Mouse (Mus musculus): ENCODE results near the gene BC055324. TPM values are rescaled to one million over a fixed set of nuclear protein-coding genes. Genes with fewer than 3 reads are reported as not detected.
A peak's percentile ranks its signal among the peaks of the same experiment; 100 is the strongest.
"Not testable (repeated sequence)": the region's sequence is repeated elsewhere in the genome, so short reads cannot be mapped to it uniquely, and the experiment has no call there.

Gene BC055324
- 8.2 and 13.0 TPM in 2 replicates for polyA plus RNA-seq (2012; rRNA removed)

DNA sequence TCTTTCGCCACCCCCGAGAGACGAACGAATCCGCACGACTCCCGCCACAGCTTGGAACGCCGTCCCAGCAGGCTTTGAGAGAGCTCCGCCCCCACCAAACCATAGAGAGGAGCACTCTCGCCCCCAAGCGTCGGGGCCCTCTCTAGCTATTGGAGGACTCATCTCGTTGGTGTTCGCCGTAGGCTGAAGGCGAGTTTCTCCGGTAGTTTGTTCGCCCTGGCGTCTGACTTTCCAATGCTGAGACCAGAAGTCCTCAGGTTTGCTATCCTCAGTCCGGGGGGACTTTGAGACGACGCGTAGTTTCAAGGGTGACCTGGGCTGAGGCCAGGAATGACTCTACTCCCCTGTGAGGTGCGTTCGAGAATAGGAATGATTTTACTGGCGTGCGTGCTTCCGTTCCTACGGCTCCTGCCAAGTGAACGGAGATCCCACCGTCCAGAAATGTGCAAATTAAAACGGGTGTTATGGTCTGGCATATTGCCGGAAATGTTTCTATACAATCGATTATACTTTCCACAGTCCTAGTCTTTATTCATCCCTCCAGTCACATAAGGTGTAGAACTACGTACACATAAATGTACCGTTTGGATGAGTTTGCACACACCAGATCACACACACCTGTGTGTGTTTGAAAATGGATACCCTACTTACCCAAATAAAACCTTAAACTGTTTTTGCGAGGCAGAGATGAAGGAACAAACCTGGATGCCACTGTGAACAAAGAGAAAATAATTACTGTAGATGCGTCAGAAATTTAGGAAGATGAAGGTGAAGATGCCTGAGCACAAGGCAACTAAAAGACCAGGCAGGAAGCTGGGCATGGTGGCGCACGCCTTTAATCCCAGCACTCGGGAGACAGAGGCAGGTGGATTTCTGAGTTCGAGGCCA is at the start of gene BC055324, which contains the start of gene Mettl18:
Gene BC055324 (minus strand): TSS at position 76 of the 888 bp plus-strand sequence.
Gene Mettl18 (plus strand): TSS at position 169 of the 888 bp plus-strand sequence.
- peak; percentile 98 for DNase-seq (ENCODE audit: low read depth)
- no peak for TF ChIP-seq CTCF (IDR thresholded peaks at IDR 0.05; ENCODE audit: borderline replicate concordance, extremely low read depth, insufficient read depth, insufficient read length)
- TF ChIP-seq POLR2A (IDR thresholded peaks at IDR 0.05; ENCODE audit: borderline replicate concordance, extremely low read depth, insufficient read depth, insufficient read length, poor library complexity, severe bottlenecking), result peak; percentile 33; the same call in 1 of the 2 replicates

DNA sequence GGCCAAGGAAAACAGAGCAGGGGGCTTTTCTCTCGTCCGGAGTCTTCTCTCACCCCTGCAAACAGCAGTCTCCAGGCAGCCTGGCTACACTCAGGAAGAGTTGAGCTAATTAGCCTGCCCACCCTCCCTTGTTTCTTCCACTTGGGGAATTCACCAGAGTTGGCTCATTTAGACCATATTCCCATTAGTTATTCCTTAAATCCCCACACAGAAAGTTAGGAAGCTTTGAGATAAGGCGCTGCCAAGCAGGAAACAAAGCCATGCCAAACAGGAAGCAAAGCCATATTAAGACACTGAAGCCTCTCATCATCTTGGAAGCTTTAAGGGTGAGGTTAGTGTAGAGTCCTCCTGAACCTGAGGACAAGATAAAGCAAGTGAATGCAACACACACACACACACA is 49.0 kb upstream of the BC055324 start:
- peak; percentile 23 for DNase-seq (ENCODE audit: low read depth)
- TF ChIP-seq CTCF (IDR thresholded peaks at IDR 0.05; ENCODE audit: borderline replicate concordance, extremely low read depth, insufficient read depth, insufficient read length) (no peak), POLR2A (IDR thresholded peaks at IDR 0.05; ENCODE audit: borderline replicate concordance, extremely low read depth, insufficient read depth, insufficient read length, poor library complexity, severe bottlenecking) (no peak)

DNA sequence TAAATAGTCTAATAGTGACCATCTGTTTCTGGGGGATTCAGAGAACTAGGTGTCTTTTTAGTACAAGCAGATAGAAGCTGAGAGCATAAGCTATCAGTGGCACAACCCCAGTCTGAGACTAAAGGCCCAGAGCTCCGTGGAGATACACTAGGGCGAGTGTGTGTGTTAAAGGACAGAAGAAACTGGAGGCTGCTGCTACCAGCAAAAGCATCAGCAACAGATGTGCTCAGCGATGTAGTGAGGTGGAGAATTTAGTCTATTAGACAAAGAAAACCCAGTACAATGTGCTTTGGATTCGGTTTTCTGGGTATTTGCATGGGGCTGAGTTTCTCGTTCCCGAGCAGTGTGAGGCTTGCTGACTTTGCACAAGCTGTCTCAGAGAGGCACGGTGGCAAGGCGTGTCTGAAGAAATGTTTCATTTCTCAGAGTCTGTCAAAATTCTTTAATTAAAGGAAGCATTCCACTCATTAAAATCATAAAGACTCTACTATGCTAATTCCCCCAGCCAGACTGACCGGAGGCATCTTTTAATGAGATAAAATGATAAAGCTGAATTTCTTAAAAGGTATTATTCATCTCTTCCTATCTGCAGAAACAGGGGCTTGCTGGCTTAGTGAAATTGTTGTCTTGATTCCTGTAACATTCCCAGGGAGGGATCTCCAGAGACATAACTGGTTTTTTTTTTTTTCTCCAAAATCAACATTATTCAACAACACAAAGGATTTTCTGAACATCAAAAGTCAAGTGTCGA is 46.0 kb upstream of the BC055324 start:
- TF ChIP-seq CTCF (IDR thresholded peaks at IDR 0.05; ENCODE audit: borderline replicate concordance, extremely low read depth, insufficient read depth, insufficient read length) (no peak), POLR2A (IDR thresholded peaks at IDR 0.05; ENCODE audit: borderline replicate concordance, extremely low read depth, insufficient read depth, insufficient read length, poor library complexity, severe bottlenecking) (no peak)

DNA sequence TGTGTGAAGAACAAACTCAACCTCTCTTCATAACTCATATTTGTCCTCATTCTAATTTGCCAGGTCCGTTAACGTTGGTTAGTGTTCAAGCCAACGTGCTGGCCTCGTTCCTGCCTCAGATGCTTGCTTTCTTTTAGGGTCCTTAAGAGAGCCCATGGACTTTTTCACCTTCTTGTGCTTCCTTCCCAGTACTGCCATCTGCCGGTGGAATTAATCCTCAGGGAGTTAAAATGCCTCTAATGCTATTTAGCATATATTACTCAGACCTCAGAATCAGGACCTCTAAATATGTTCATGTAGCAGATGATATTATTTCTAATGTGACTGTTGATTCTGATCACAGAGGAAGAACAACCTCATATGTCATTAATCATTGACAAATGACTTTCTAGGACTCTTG is 32.8 kb upstream of the BC055324 start:
- no peak for DNase-seq (ENCODE audit: low read depth)
- TF ChIP-seq CTCF (IDR thresholded peaks at IDR 0.05; ENCODE audit: borderline replicate concordance, extremely low read depth, insufficient read depth, insufficient read length) (no peak), POLR2A (IDR thresholded peaks at IDR 0.05; ENCODE audit: borderline replicate concordance, extremely low read depth, insufficient read depth, insufficient read length, poor library complexity, severe bottlenecking) (no peak)

More for the DNA sequence above, 46.0 kb upstream of the BC055324 start:
- peak; percentile 9 for DNase-seq (ENCODE audit: low read depth)

DNA sequence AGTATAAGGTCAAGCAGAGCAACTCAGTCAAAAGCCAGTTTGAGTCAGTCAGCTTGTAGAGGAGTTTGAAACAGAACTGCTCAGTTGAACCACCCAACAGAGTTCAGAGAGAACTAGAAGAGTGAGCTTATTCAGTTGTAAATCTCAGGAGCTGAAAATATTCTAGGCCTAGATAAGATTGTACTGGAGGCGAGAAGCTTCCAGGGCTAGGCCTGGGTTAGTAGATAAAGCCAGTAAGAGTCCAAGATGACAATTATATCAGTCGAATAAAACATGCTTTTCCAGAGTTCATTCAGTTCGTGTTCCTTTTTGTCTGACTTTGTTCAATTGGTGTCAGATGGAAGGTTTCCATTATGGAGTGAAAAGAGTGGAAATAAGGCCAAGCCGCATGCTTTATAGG is 31.1 kb upstream of the BC055324 start:
- no peak for DNase-seq (ENCODE audit: low read depth)
- TF ChIP-seq POLR2A (IDR thresholded peaks at IDR 0.05; ENCODE audit: borderline replicate concordance, extremely low read depth, insufficient read depth, insufficient read length, poor library complexity, severe bottlenecking), result no peak

DNA sequence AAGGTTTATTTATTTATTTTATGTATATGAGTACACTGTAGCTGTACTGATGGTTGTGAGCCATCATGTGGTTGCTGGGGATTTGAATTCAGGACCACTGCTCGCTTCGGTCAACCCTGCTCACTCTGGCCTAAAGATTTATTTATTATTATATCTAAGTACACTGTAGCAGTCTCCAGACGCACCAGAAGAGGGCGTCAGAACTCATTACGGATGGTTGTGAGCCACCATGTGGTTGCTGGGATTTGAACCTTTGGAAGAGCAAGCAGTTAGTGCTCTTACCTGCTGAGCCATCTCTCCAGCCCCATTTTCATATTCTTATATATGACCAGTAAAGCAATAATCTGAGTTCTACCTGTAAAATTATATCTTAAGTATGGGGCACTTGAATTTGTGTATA is 27.5 kb upstream of the BC055324 start:
- DNase-seq (ENCODE audit: low read depth), result not testable (repeated sequence)

DNA sequence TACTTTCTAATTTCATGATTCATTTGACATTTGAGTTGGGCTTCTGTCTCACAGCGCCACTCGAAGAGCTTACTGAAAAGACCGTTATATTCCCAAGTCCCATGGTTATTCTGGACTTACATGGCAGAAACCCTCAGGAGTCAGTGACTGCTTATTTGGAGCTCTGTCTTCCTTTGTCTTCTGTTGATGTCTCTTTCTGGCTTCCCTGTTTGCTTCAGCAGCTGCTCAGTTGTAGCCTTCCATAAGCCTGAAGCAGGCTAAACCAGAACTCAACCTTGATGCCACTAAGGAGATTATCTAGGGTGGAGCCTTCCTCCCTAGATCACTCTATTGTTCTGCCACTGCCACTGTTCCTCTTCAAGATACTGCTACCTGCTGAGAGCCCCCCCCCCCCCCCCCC is 26.1 kb upstream of the BC055324 start:
- DNase-seq (ENCODE audit: low read depth), result not testable (repeated sequence)

DNA sequence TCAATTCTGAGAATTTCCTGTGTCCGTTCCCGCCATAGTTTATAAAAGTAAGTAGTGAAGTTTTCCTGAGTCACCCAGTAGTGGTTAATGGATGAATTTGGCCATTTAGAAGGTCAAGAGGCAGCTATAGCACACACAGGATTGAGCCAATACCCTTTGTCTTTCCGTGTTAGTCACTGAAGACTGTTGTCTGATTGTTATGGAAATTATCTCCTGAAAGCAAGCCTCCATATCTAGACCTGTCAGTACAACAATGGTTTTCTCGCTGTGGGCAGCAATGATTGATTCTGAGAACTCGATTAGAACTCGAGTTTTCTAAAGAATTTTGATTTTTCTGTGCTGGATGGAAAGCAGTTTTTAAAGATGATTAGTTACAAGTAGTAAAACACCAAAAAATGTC is 25.2 kb upstream of the BC055324 start:
- no peak for DNase-seq (ENCODE audit: low read depth)
- no peak for TF ChIP-seq CTCF (IDR thresholded peaks at IDR 0.05; ENCODE audit: borderline replicate concordance, extremely low read depth, insufficient read depth, insufficient read length)
- no peak for TF ChIP-seq POLR2A (IDR thresholded peaks at IDR 0.05; ENCODE audit: borderline replicate concordance, extremely low read depth, insufficient read depth, insufficient read length, poor library complexity, severe bottlenecking)

DNA sequence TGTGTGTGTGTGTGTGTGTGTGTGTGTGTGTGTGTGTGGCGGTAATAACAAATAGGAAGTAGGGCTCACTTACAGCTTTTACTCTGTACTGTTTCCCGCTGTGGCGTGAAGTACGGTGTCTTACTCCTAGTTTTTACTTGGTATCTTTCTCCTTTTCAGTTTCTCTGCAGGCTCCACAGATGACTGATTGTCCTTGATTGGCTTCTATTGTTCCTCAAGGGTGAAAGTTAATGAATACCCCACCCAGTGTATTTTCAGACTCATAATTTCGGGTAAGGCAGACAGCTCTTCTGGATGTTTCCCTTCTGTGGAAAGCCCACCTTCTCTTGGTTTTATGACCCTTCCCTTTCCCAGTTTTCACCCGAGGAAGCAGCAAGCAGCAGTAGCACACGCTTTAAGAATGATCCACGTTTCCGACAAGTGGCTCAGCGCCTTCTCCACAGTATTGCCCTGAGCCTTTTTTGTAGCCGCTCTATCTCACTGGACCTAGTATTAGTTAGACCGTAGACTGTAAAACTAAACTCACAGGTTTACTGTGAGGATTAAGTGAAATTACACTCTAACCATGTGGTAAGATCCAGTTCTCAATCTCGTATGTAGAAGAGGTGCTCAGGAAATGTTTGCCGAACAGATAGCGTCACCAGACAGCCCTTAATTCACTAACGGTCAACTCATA is 23.8 kb upstream of the BC055324 start:
- DNase-seq (ENCODE audit: low read depth), result no peak
- TF ChIP-seq POLR2A (IDR thresholded peaks at IDR 0.05; ENCODE audit: borderline replicate concordance, extremely low read depth, insufficient read depth, insufficient read length, poor library complexity, severe bottlenecking), result no peak

DNA sequence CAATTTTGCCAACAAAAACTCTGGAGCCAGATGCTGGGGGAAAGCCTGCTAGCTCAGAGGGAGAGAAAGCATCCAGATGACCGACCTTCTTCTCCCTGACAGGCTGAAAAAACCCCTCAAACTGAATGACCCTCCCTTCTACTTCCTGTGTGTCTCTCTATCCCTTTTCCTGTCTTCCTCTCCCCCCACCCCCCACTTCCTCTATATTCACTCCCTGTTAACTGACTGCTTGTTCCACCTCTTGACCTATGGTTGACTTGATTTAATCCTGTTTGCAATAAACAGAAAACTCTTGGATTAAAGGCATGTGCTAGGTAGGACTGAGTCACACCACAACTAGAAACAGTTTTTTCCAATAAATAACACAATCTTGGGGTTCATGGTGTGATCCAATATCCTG is 20.0 kb upstream of the BC055324 start:
- no peak for TF ChIP-seq CTCF (IDR thresholded peaks at IDR 0.05; ENCODE audit: borderline replicate concordance, extremely low read depth, insufficient read depth, insufficient read length)
- TF ChIP-seq POLR2A (IDR thresholded peaks at IDR 0.05; ENCODE audit: borderline replicate concordance, extremely low read depth, insufficient read depth, insufficient read length, poor library complexity, severe bottlenecking), result no peak
- DNase-seq (ENCODE audit: low read depth), result no peak

DNA sequence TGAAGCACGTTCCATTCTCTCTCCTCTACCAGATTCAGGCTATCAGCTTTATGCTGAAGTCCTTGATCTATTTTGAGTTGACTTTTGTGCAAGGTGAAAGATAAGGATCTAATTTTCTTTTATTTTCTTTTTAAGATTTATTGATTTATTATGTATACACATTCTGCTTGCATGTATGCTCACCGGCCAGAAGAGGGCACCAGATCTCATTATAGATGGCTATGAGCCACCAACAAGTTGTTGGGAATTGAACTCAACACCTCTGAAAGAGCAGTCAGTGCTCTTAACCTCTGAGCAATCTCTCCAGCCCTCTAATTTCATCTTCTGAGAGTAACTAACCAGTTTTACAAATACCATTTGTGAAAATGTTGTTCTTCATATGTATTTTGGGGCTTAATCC is 14.6 kb upstream of the BC055324 start:
- TF ChIP-seq POLR2A (IDR thresholded peaks at IDR 0.05; ENCODE audit: borderline replicate concordance, extremely low read depth, insufficient read depth, insufficient read length, poor library complexity, severe bottlenecking), result no peak
- TF ChIP-seq CTCF (IDR thresholded peaks at IDR 0.05; ENCODE audit: borderline replicate concordance, extremely low read depth, insufficient read depth, insufficient read length), result peak; percentile 43; the same call in 1 of the 2 replicates
- DNase-seq (ENCODE audit: low read depth), result peak; percentile 42

DNA sequence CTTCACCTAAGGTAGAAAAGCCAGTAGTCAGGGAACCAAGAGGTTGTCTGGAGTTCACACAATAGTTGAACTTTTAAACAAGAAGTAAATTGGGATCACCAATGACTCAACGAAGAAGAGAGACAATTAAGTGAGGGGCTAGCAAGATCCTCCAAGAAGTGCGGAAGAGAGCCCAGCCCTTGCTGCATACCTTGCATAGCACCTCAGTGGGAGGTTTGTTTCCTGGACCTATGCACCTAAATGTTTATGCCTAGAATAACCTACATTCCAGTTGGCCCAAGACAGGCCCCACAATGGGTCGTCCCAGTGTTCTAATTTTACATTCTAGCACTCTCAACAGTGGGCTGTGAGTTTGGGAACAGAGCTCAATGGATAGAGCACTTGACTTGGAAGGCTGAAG is 9.7 kb upstream of the BC055324 start:
- TF ChIP-seq POLR2A (IDR thresholded peaks at IDR 0.05; ENCODE audit: borderline replicate concordance, extremely low read depth, insufficient read depth, insufficient read length, poor library complexity, severe bottlenecking) (no peak), CTCF (IDR thresholded peaks at IDR 0.05; ENCODE audit: borderline replicate concordance, extremely low read depth, insufficient read depth, insufficient read length) (no peak)
- no peak for DNase-seq (ENCODE audit: low read depth)
